Comparison of ENCODE assay signal across 10 mouse cellular contexts in genomic region chr19:8567104-8567880, GRCm38 (mm10). TPM values are rescaled to one million over a fixed set of nuclear protein-coding genes. Genes with fewer than 3 reads are reported as not detected.
DNase-seq lines count a peak whose midpoint lies in the region; ATAC-seq and TF ChIP-seq lines count a peak whose summit lies in the region.
"Had no signal": no experiment of that assay in that cellular context is flagged by ENCODE, and none has a peak within 500 bp of the region (broad histone marks: within the 10 kb centered on the region; RNA-seq: fewer than 3 reads in every experiment).

No protein-coding gene starts in this region.

- no peak overlapping the region for H3K9ac ChIP-seq in lung, embryonic 14.5 days
- no peak overlapping the region for H3K9ac ChIP-seq in intestine, postnatal 0 days (ENCODE audit: low read depth, low read length)

- peak; percentile 20 for DNase-seq in adrenal gland, adult 2 months
- DNase-seq in adrenal gland, postnatal 4 days (ENCODE audit: low spot score in 2 of 2): no peak
- peak; percentile 72 for DNase-seq in lung, embryonic 14.5 days
- no peak for DNase-seq in lung, adult 2 months
- DNase-seq in embryo, embryonic 10.5 days (ENCODE audit: low spot score): peak; percentile 75
- DNase-seq in yolk sac, embryonic 10.5 days (ENCODE audit: low spot score): peak; percentile 36

- no peak overlapping the region for H3K4me3 ChIP-seq in lung, embryonic 14.5 days (ENCODE audit: low read depth, low read length)
- H3K4me3 ChIP-seq in lung, adult 2 months (replicated peaks; ENCODE audit: extremely low read depth, low read depth, low read length): no peak overlapping the region
- no peak overlapping the region for H3K4me3 ChIP-seq in intestine, postnatal 0 days (ENCODE audit: low read depth, low read length)

- TF ChIP-seq POLR2A in lung, adult 2 months (IDR thresholded peaks at IDR 0.05; ENCODE audit: borderline replicate concordance, extremely low read depth, low read depth, low read length): no peak

- peak; percentile 62 for TF ChIP-seq CTCF in lung, embryonic 14.5 days (IDR thresholded peaks at IDR 0.05; ENCODE audit: low read depth)
- TF ChIP-seq CTCF in lung, adult 2 months (IDR thresholded peaks at IDR 0.05; ENCODE audit: insufficient read depth, low read length): no peak
- peak; percentile 78 for TF ChIP-seq CTCF in intestine, postnatal 0 days (IDR thresholded peaks at IDR 0.05; ENCODE audit: low read depth)

- no peaks in the 10 kb centered on the region for H3K4me1 ChIP-seq in lung, embryonic 14.5 days (ENCODE audit: insufficient read depth)
- H3K4me1 ChIP-seq in lung, adult 2 months (ENCODE audit: control insufficient read depth, insufficient read depth, low read length): no peaks in the 10 kb centered on the region; the same call in 1 of the 2 replicates
- 0 out of 2 replicates have a peak, but pooled peaks cover 3% of the 10 kb centered on the region for H3K4me1 ChIP-seq in intestine, postnatal 0 days (replicated peaks; ENCODE audit: control insufficient read depth, insufficient read depth, low read length)

- no peak overlapping the region for H3K4me2 ChIP-seq in lung, embryonic 14.5 days
- no peak overlapping the region for H3K4me2 ChIP-seq in intestine, postnatal 0 days (replicated peaks; ENCODE audit: low read depth)

- 0 out of 2 replicates have a peak, but pooled peaks have one; percentile 47 for ATAC-seq in lung, embryonic 14.5 days (ENCODE audit: insufficient read depth)
- peak; percentile 28 for ATAC-seq in intestine, postnatal 0 days
- ATAC-seq in megakaryocyte progenitor cell, adult 5-6 weeks (replicated peaks; ENCODE audit: poor library complexity): peak; percentile 69

- no peak overlapping the region for H3K27ac ChIP-seq in lung, embryonic 14.5 days (ENCODE audit: low read depth)
- no peak overlapping the region for H3K27ac ChIP-seq in intestine, postnatal 0 days (ENCODE audit: low read depth, low read length)

- H3K36me3 ChIP-seq in lung, embryonic 14.5 days (ENCODE audit: insufficient read depth): no peaks in the 10 kb centered on the region
- H3K36me3 ChIP-seq in intestine, postnatal 0 days (ENCODE audit: control insufficient read depth, insufficient read depth): no peaks in the 10 kb centered on the region

- no peaks in the 10 kb centered on the region for H3K9me3 ChIP-seq in lung, embryonic 14.5 days (ENCODE audit: low read depth, low read length)
- no peaks in the 10 kb centered on the region for H3K9me3 ChIP-seq in intestine, postnatal 0 days (ENCODE audit: control insufficient read depth)

- WGBS in lung, embryonic 14.5 days: 39% methylated on average over 13 of the region's 13 CpGs
- WGBS in lung, adult 2 months: 44% methylated on average over 13 of the region's 13 CpGs
- WGBS in intestine, postnatal 0 days: 40% methylated on average over 13 of the region's 13 CpGs

- no peaks in the 10 kb centered on the region for H3K27me3 ChIP-seq in lung, embryonic 14.5 days (ENCODE audit: insufficient read depth, low read length)
- no peaks in the 10 kb centered on the region for H3K27me3 ChIP-seq in intestine, postnatal 0 days (replicated peaks; ENCODE audit: control insufficient read depth, insufficient read depth, low read length)

RNA-seq across cellular contexts. Expression of gene Slc22a8, which starts 23.8 kb away (rescaled TPM):
- total RNA-seq in adrenal gland, adult 2 months (2021): under 1 TPM; 0.17 to 0.31 TPM
- 0.27 and 0.34 TPM in 2 replicates for polyA plus RNA-seq in adrenal gland, adult 2 months (2012; rRNA removed)
- total RNA-seq in adrenal gland, postnatal 4 days (2021): 10 to 100 TPM in 1 of 2 experiments, under 1 TPM in 1; 0.87 to 12.2 TPM
- not detected in 2 replicates for polyA plus RNA-seq in lung, embryonic 14.5 days (2014; fragmentation: Nextera tagmentation; extraction: Ambion mirVana)
- 0.07 TPM in 1 of 2 replicates, not detected in the other for polyA plus RNA-seq in lung, adult 2 months (2012; rRNA removed)
- polyA plus RNA-seq in intestine, postnatal 0 days (2015; fragmentation: Nextera tagmentation; extraction: Ambion mirVana): 0.05 and 0.13 TPM in 2 replicates
- not detected in 2 replicates for total RNA-seq in megakaryocyte progenitor cell, adult 5-6 weeks (2015)
- not detected in 2 replicates for total RNA-seq in megakaryocyte progenitor cell, adult 5-6 weeks (2017)
- total RNA-seq: gastrocnemius, postnatal 4 days had no signal

RNA-seq across cellular contexts. Expression of gene Slc22a6, which starts 50.5 kb away (rescaled TPM):
- total RNA-seq in adrenal gland, adult 2 months (2021): not detected
- polyA plus RNA-seq in adrenal gland, adult 2 months (2012; rRNA removed): 0.06 TPM in 1 of 2 replicates, not detected in the other
- total RNA-seq in adrenal gland, postnatal 4 days (2021): 1 to 10 TPM in 1 of 2 experiments, under 1 TPM in 1; 0.20 to 7.5 TPM
- not detected in 2 replicates for polyA plus RNA-seq in lung, embryonic 14.5 days (2014; fragmentation: Nextera tagmentation; extraction: Ambion mirVana)
- polyA plus RNA-seq in lung, adult 2 months (2012; rRNA removed): not detected in 2 replicates
- polyA plus RNA-seq in intestine, postnatal 0 days (2015; fragmentation: Nextera tagmentation; extraction: Ambion mirVana): 0.03 and 0.10 TPM in 2 replicates
- total RNA-seq in megakaryocyte progenitor cell, adult 5-6 weeks (2015): not detected in 2 replicates
- not detected in 2 replicates for total RNA-seq in megakaryocyte progenitor cell, adult 5-6 weeks (2017)
- total RNA-seq: gastrocnemius, postnatal 4 days had no signal
- polyA plus RNA-seq: lung, embryonic 16.5 days had no signal

Comparison
In these comparisons a context has a peak if more than half of its experiments do, and no peak if none do; other contexts are left out.
1. DNase-seq: peak in adrenal gland, adult 2 months (single experiment), lung, embryonic 14.5 days (single experiment), embryo, embryonic 10.5 days (single experiment) and yolk sac, embryonic 10.5 days (single experiment); none in adrenal gland, postnatal 4 days (0 of 2) and lung, adult 2 months (single experiment).
2. Peak in every context shown above with its lines, with median percentiles within 50 percentile points of each other: ATAC-seq.